Mouse (Mus musculus) cerebellum, adult 2 months (tissue): ENCODE data around the gene Atad2b. TPM values are rescaled to one million over a fixed set of nuclear protein-coding genes. Genes with fewer than 3 reads are reported as not detected.
"Not testable (repeated sequence)": the region's sequence is repeated elsewhere in the genome, so short reads cannot be mapped to it uniquely, and the experiment has no call there.

Experiments used
- DNase-seq, 2 experiments: peaks; one replicate each; pipeline ENCODE4 v3.0.0; 2021
- H3K27ac ChIP-seq: fragments of 200-500 bp; 2 replicates; pipeline ENCODE4 v1.5.1; 2012; ENCODE audit warnings: low read length, control low read depth, inconsistent platforms; ENCODE audit not compliant: insufficient read depth
- H3K27me3 ChIP-seq: fragments of 200-500 bp; 2 replicates; pipeline ENCODE4 v1.6.1; 2012; ENCODE audit warnings: inconsistent platforms, mild to moderate bottlenecking, low read length, moderate library complexity; ENCODE audit not compliant: control insufficient read depth, insufficient read depth
- H3K4me1 ChIP-seq: fragments of 200-500 bp; 2 replicates; pipeline ENCODE4 v1.6.1; 2011; ENCODE audit warnings: low read length; ENCODE audit not compliant: control insufficient read depth, insufficient read depth
- H3K4me3 ChIP-seq: fragments of 200-500 bp; replicated peaks from 2 replicates; pipeline ENCODE3; 2011; ENCODE audit warnings: mild to moderate bottlenecking, low read depth, low read length, control low read depth; ENCODE audit not compliant: insufficient read depth
- CTCF ChIP-seq: fragments of 200-500 bp; IDR thresholded peaks from 2 replicates; pipeline ENCODE4 v1.5.1; 2011; ENCODE audit warnings: low read depth, mild to moderate bottlenecking, control low read depth, low read length, moderate library complexity, borderline replicate concordance; ENCODE audit not compliant: insufficient read depth
- POLR2A ChIP-seq: fragments of 200-500 bp; IDR thresholded peaks from 2 replicates; pipeline ENCODE4 v1.6.1; 2011; ENCODE audit warnings: low read length, control low read depth, borderline replicate concordance; ENCODE audit not compliant: insufficient read depth
- WGBS: fragments of 180-500 bp; shearing (Covaris S2); methylation state at CpG from one replicate; pipeline ENCODE4 v1.1.7; 2018; 5-methylcytosine and 5-hydroxymethylcytosine counted together
- polyA plus RNA-seq: library from polyadenylated mRNA; depleted of rRNA; stranded (reverse); fragments of >200 nt; gene quantifications from 2 replicates; pipeline ENCODE4 v1.2.3, GENCODE M21; 2012

Gene Atad2b
- polyA plus RNA-seq, 1 experiment: 14.0 TPM

DNA sequence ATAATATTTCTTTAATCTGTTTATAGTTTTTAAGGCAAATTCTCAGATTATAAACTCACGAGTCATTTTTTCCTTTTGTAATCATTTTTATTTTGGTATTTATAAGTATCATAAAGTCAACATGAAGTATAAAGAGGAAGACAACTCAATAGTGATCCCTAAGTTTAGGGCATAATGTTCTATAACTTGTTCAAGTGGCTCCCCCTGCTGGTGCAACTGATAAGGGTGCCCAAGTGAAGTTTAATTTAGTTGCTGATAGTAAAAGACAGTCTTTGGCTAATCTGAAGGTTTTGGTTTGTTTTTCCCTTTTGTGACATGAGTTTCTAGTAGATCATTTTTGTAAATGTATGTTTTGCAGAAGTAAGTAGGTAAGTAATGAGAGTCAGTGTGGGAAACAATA, 55.8 kb downstream of the Atad2b start:
- 52% methylated on average over 1 of the region's 1 CpGs for WGBS
- no peak overlapping the region for H3K27ac ChIP-seq
- H3K4me3 ChIP-seq: no peak overlapping the region
- no peak; the same call in 1 of the 2 replicates for TF ChIP-seq CTCF
- TF ChIP-seq POLR2A: no peak
- peak; percentile 45 to 66 for DNase-seq
- no peaks in the 10 kb centered on the region for H3K4me1 ChIP-seq
- H3K27me3 ChIP-seq: no peaks in the 10 kb centered on the region

GRCm38 (mm10) chr12:4978324-4978723, 61.2 kb downstream of the Atad2b start:
- Histone ChIP-seq H3K27ac (no peak overlapping the region), H3K4me3 (no peak overlapping the region), H3K27me3 (no peaks in the 10 kb centered on the region), H3K4me1 (no peaks in the 10 kb centered on the region)
- TF ChIP-seq CTCF (no peak), POLR2A (no peak)
- DNase-seq: no peak
- 91% methylated on average over 6 of the region's 6 CpGs for WGBS

- no peaks in the 10 kb centered on the region for H3K27me3 ChIP-seq
- TF ChIP-seq POLR2A (no peak), CTCF (no peak)
- peak in 1 of 2 experiments; percentile 28 for DNase-seq
- H3K4me1 ChIP-seq: no peaks in the 10 kb centered on the region
- H3K4me3 ChIP-seq: no peak overlapping the region
- no peak overlapping the region for H3K27ac ChIP-seq
Observed at GRCm38 (mm10) chr12:4996981-4997380, 79.8 kb downstream of the Atad2b start.

DNA sequence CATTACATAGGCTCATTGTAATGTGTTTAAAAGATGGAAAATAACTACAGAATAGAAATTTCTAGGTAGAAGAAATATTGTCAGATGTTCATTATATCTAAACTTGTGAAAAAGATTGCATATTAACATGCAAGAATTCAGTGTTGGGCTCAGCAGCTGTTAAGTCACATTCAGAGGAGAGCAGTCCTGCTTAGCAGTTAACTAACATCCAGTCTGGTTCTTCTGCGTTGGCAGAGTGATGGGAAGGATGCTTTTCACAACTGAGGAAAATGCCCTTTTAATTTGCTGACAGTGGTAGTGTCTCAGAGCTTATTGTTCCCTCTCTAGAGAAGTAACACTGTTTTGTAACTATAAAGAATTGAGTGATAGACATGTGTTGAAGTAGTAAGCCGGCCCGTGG, 88.2 kb downstream of the Atad2b start:
- no peak for TF ChIP-seq CTCF
- TF ChIP-seq POLR2A: no peak
- Histone ChIP-seq H3K4me1 (no peaks in the 10 kb centered on the region), H3K4me3 (no peak overlapping the region), H3K27me3 (no peaks in the 10 kb centered on the region), H3K27ac (no peak overlapping the region)
- no peak for DNase-seq
- 56% methylated on average over 3 of the region's 3 CpGs for WGBS

- not testable (repeated sequence) for H3K27me3 ChIP-seq, H3K27ac ChIP-seq, DNase-seq, H3K4me1 ChIP-seq, H3K4me3 ChIP-seq
- WGBS: 56% methylated on average over 3 of the region's 3 CpGs
Observed at GRCm38 (mm10) chr12:5005776-5006175, 88.6 kb downstream of the Atad2b start.

DNA sequence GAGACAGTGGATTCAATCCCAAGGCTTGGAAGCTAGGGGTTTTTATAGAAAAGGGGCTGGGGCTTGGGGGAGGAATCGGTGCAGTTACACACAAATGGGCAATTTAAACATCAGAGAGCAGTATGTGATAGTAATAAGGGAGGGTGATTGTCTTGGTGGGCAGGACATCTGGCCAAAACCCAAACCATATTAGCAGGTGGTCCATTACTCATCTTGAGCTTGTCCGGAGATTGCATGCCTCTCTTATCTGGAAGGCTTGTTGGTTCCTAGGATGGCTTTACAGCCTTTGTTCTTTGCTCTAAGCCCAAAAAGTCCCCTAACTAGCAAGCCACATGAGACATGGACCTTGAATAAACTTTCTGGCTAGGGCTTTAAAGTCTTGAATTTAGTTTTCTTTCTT, 91.5 kb downstream of the Atad2b start:
- not testable (repeated sequence) for H3K4me3 ChIP-seq, H3K27ac ChIP-seq, H3K27me3 ChIP-seq, H3K4me1 ChIP-seq, DNase-seq
- WGBS: 32% methylated on average over 2 of the region's 2 CpGs

DNA sequence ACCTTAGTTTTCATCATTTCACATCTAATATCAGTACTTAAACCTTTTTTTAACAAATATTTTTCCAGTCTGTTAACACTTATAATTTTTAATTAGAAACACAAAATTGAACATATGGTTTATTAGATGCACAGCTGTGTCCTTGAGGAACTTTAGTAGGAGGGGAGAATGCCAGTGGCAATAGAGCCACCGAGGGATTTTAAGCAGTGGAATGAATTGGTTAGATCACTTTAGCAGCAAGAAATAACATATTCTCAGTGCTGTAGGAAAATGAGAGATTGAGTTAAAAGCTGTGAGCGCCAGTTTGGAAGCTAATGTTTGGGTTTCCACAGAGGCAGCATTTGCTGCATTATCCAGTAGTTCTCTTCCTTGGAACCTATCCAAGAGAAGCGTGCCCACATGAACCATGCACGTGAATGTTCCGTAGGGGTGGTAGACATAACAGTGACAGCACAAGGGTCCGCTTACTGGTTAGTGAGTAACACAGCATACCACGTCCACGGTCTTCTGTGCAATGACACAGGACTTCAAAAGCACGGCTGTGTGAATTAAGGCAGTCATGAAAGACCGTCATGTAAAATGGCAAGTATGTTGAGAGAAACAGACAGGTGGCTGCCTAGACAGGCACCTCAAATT, 108.2 kb downstream of the Atad2b start:
- WGBS: 78% methylated on average over 10 of the region's 10 CpGs
- H3K4me1 ChIP-seq: no peaks in the 10 kb centered on the region
- no peak overlapping the region for H3K4me3 ChIP-seq
- no peak for TF ChIP-seq CTCF
- no peak for TF ChIP-seq POLR2A
- H3K27ac ChIP-seq: no peak overlapping the region
- no peak for DNase-seq
- H3K27me3 ChIP-seq: no peaks in the 10 kb centered on the region

GRCm38 (mm10) chr12:5029035-5029434, 111.9 kb downstream of the Atad2b start:
- no peak for DNase-seq
- TF ChIP-seq CTCF: no peak
- TF ChIP-seq POLR2A: no peak
- Histone ChIP-seq H3K4me3 (no peak overlapping the region), H3K27ac (no peak overlapping the region), H3K27me3 (no peaks in the 10 kb centered on the region), H3K4me1 (no peaks in the 10 kb centered on the region)
- WGBS: 81% methylated on average over 5 of the region's 5 CpGs

GRCm38 (mm10) chr12:5038008-5038407, 120.9 kb downstream of the Atad2b start:
- Histone ChIP-seq H3K27ac (no peak overlapping the region), H3K4me3 (no peak overlapping the region), H3K4me1 (no peaks in the 10 kb centered on the region), H3K27me3 (no peaks in the 10 kb centered on the region)
- DNase-seq: no peak
- TF ChIP-seq POLR2A (no peak), CTCF (no peak)
- WGBS: 92% methylated on average over 2 of the region's 2 CpGs
